Mouse (Mus musculus) left cerebral cortex, postnatal 25 days (tissue): ENCODE results near the gene Inip. TPM values are rescaled to one million over a fixed set of nuclear protein-coding genes. Genes with fewer than 3 reads are reported as not detected.

Source experiments
- DNase-seq, 2 experiments: peaks; one replicate each; pipeline ENCODE4 v3.0.0; 2022; ENCODE audit warnings: low spot score in 2 of 2, mixed read lengths in 1 of 2
- intact Hi-C: fragments of 180-260 bp; cut with DNase I; formaldehyde crosslinking; loops from one replicate; pipeline ENCODE4 v1.15.1; 2025
- total RNA-seq, 2 experiments: library from RNA; stranded (reverse); gene quantifications; 2 replicates each; pipeline ENCODE4 v1.2.3; 2021

The Inip gene
- total RNA-seq, 2 experiments from 2014 or later, result 23.1 to 25.4 TPM

GRCm38 (mm10) chr4:59783685-59784279 lies 17.6 kb downstream of the Inip start:
- DNase-seq, result peak; percentile 92 to 98
- intact Hi-C loops, result loop anchor here (5.0 kb wide), 3 partner anchors 156 to 421 kb away; partner anchors contain the start of gene E130308A19Rik

GRCm38 (mm10) chr4:59782853-59783684 lies 18.3 kb downstream of the Inip start:
- DNase-seq, result peak in 1 of 2 experiments; percentile 21
- intact Hi-C loops, result loop anchor here (5.0 kb wide), 3 partner anchors 156 to 421 kb away; partner anchors contain the start of gene E130308A19Rik

DNA sequence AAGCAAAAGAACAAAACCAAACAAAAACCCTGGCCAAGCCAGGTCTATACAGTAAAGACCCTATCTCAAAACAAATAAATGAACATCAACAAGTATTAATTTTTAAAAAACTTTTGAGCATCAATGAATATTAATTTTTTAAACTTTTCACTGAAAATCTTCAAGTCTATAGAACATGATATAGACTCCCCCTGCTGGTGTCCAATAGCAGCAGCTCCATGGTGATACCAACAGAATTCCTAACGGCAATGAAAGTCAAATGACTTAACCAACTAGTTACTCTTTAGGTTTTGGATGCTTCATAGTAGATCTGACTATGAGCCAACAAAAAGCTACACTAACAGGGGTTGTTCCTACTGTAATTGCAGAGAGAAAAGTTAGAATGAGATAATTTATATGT lies 20.8 kb downstream of the Inip start:
- intact Hi-C loops, result loop anchor here (5.0 kb wide), 3 partner anchors 153 to 418 kb away; partner anchors contain the start of gene E130308A19Rik
- DNase-seq, result no peak

- no peak for DNase-seq
- intact Hi-C loops, result no loop called here
Observed at GRCm38 (mm10) chr4:59777828-59778227, 23.6 kb downstream of the Inip start.

DNA sequence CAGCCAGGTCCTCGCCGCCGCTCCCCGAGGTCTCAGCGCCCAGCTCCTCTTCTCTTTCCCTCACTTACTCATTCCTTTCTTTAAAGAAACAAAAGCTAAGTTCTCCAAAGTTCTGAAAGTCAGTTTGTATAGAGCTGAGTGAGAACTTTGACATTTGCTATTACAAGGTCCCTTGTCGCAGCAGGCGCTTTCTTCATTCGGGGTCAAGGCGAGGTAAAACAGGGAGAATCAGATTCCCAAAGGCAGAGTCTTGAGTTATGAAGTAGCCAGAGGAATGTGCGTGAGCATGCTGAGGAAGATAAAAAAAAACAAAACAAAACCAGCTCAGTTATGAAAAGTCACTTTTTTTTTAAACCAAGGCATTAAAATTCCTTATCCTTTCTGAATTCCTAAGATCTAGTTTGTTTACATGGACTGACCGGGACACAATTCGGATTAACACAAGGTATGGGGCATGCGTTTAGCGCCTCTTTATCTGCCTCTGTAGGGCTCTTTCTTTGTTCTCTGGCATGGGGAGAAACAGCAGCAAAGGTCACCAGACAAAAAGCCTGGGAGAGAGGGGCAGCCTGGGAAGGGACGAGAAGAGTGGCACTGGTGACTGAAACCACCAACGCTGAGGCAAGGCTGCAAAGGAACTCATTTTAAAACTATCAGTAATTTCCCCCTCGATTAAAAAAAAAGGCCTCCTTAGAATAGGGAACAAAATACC lies 29.1 kb downstream of the Inip start:
- no peak for DNase-seq
- intact Hi-C loops, result no loop called here

GRCm38 (mm10) chr4:59767717-59768116 lies 33.7 kb downstream of the Inip start:
- intact Hi-C loops, result loop anchor here (5.0 kb wide), 1 partner anchor 140 kb away; the partner anchor contains the start of gene E130308A19Rik
- no peak for DNase-seq

- intact Hi-C loops, result loop anchor here (5.0 kb wide), 1 partner anchor 138 kb away; the partner anchor contains the start of gene E130308A19Rik
- no peak for DNase-seq
Observed at GRCm38 (mm10) chr4:59765385-59766005, 35.9 kb downstream of the Inip start.

DNA sequence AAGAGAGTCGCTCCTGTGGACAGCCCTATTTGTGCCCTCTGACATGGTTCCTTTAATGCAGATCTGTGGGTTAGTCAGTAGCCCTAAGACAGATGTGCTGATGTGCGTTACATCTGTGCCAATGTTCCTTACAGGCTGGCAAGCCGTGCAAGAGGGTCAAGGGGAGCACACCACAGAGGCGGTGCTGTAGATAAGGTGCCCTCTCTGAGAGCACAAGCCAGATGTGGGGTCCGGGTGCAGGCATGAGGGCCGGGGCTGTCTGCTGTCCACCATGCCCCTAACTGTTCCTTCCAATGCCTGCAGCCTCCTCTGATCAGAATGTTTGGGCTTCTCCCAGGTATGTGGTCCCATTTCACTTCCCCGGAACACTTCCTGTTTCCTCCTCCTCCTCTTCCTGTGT lies 36.4 kb downstream of the Inip start:
- intact Hi-C loops, result loop anchor here (5.0 kb wide), 1 partner anchor 138 kb away; the partner anchor contains the start of gene E130308A19Rik
- DNase-seq, result no peak

DNA sequence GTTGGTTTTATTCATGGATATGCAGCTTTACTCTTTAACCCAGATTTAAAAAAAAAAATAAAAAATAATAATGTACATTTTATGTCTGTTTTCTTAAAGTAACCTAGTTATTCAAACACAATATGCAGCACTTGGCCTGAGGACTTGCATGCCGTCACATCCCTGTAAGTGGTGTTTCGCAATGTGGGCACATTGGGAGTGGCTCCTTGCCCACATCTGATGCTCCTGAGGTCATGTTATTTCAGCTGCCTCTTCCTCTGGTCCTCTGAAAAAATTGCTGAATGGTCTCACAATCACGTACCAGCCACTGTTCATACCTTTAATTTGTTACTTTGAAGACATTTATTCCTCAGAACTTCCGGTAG lies 40.0 kb downstream of the Inip start:
- no peak for DNase-seq
- intact Hi-C loops, result no loop called here

GRCm38 (mm10) chr4:59760636-59761364 lies 40.6 kb downstream of the Inip start:
- intact Hi-C loops, result no loop called here
- DNase-seq, result peak in 1 of 2 experiments; percentile 38

DNA sequence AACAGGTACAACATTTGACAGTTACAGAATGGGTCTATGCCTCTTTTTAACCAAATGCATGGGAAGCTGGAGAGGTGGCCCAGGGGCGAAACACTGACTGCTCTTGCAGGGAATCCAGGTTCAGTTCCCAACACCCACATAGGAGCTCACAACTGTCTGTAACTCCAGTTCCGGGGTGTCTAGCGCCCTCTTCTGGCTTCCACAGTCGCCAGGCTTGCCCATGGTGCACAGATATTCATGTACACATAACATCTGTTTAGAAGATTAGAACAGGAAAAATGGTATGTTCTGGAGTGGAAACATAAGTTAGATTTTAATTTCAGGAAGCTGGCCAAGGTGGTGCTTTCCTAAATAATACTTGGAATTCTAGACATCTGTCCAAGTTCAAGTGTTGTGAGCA lies 41.4 kb downstream of the Inip start:
- intact Hi-C loops, result no loop called here
- DNase-seq, result no peak

DNA sequence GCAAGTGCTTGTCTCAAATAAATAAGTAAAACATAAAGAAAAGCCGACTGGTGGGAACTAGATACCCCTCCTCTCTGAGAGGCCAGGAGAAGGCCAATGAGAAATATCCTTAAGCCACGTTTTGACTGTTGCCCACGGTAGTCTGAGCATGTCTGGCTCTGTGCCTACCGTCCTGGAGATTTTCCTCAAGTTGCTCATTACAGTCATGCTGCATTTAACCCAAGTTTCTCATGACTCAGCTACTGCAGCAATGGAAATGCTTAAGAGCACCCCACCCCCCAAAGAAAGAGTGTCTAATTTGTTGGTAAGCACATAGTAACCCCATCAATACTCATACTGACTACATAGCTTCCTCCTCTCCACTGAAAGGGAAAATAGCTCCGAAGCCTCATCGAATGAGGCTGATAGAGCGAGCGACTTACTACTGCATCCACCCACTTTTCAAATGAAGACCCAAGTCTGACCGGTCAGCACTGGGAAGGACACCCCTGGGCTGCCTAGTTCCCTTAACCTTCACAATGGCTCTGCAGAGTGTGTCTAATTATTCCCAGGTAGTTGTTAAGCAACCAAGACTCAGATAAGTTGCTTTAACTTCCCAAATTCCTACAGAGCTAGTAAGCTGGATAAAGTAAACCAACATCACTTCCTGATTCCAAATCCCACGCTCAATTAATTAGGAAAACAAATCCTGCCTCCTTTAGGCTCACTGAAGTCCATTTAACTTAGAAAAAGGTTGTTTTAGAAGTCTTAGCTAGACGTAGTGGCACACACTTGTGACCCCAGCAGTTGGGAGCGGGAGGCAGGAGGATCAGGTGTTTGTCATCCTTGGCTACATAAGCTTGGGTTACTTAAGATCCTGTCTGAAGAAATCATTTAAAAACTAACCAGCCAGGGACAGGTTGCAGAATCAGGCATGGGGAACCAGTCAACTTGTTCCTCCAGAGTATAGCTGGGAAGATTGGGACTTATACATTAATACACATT lies 43.6 kb downstream of the Inip start:
- intact Hi-C loops, result no loop called here
- no peak for DNase-seq

DNA sequence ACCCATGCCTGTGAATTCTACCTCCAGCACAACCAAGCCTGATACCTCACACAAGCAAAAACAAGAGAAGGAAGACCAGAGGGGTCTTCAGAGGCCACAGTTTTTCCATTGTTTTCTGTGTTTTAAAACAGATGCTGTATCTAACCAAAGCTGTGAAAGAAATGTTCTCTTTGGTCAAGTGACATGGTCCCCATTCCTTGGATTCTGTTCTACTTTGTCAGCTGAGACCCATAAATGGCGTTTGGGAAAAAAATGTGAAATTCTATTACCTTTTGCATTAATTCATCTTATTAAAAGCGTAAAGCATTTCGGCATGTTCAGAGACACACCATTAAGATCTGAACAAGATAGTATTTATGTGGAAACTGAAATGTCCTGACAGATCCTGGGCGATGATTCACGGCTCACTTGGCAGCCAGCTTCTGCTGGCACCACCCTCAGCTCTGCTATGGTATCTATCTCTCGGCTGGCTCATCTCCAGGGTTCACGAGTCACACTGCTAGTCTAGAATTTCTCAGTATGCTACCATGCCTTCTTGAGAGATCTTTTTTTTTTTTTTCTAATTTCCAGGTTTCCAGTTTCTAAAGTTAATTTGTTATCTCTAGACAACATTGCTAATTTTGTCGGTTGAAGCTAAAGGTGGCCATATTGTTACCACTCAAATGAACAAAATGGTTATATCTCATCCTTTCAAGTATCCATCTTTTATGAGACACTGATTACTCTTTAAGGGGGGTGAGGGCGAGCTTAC lies 44.9 kb downstream of the Inip start:
- intact Hi-C loops, result no loop called here
- DNase-seq, result peak; percentile 66 to 88

GRCm38 (mm10) chr4:59753491-59754140 lies 47.8 kb downstream of the Inip start:
- DNase-seq, result no peak
- intact Hi-C loops, result no loop called here

GRCm38 (mm10) chr4:59739882-59740281 lies 61.5 kb downstream of the Inip start:
- DNase-seq, result no peak
- intact Hi-C loops, result no loop called here

- no peak for DNase-seq
- intact Hi-C loops, result no loop called here
Observed at GRCm38 (mm10) chr4:59739321-59739720, 62.1 kb downstream of the Inip start.

DNA sequence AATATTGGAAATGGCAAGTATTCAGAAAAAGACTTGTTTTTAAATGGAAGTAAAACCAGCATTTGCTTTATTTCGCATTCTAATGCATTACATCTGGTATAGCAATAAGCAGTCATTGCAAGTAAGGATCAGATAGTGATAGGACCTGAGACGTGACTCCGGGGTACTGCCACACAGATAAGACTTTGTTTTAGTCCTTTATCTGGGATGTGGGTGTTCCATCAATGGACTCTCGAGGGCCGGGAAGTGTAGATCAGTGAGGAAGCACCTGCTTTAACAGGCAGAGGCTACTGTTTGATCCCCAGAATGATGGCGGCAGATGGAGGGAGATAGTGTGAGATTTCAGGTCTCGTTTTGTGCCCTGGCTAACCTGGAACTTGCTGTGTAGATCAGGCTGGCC lies 69.8 kb downstream of the Inip start:
- intact Hi-C loops, result no loop called here

More for the DNA sequence above, 69.8 kb downstream of the Inip start:
- no peak for DNase-seq
